Mouse (Mus musculus) liver, adult 2 months (tissue): ENCODE results near the gene Stn1. TPM values are rescaled to one million over a fixed set of nuclear protein-coding genes. Genes with fewer than 3 reads are reported as not detected.

ENCODE experiments used
- DNase-seq: peaks from one replicate; pipeline ENCODE4 v3.0.0-alpha.2; 2011; ENCODE audit warnings: low read depth, low spot score; ENCODE audit errors: extremely low read depth
- H3K27ac ChIP-seq: fragments of 200-500 bp; replicated peaks from 2 replicates; pipeline ENCODE4 v1.5.1; 2012; ENCODE audit warnings: low read depth, mild to moderate bottlenecking, control low read depth, inconsistent platforms, low read length; ENCODE audit not compliant: insufficient read depth
- H3K27me3 ChIP-seq: fragments of 200-500 bp; 2 replicates; pipeline ENCODE4 v1.6.1; 2012; ENCODE audit warnings: mild to moderate bottlenecking, moderate library complexity, low read length, inconsistent platforms; ENCODE audit not compliant: control insufficient read depth, insufficient read depth
- H3K36me3 ChIP-seq: fragments of 200-500 bp; 2 replicates; pipeline ENCODE4 v1.6.1; 2012; ENCODE audit warnings: low read length, inconsistent platforms; ENCODE audit not compliant: control insufficient read depth, insufficient read depth
- H3K4me1 ChIP-seq: fragments of 200-500 bp; 2 replicates; pipeline ENCODE4 v1.6.1; 2011; ENCODE audit warnings: low read length; ENCODE audit not compliant: control insufficient read depth, insufficient read depth
- H3K4me3 ChIP-seq: fragments of 200-500 bp; 2 replicates; pipeline ENCODE4 v1.5.1; 2011; ENCODE audit warnings: low read depth, mild to moderate bottlenecking, control low read depth, low read length, moderate library complexity; ENCODE audit not compliant: insufficient read depth
- H3K79me2 ChIP-seq: fragments of 200-500 bp; 2 replicates; pipeline ENCODE4 v1.6.1; 2012; ENCODE audit warnings: inconsistent platforms, mild to moderate bottlenecking, low read length, moderate library complexity; ENCODE audit not compliant: control insufficient read depth, insufficient read depth
- H3K9ac ChIP-seq: fragments of 200-500 bp; 2 replicates; pipeline ENCODE4 v1.6.1; 2012; ENCODE audit warnings: low read depth, mild to moderate bottlenecking, control low read depth, inconsistent platforms, low read length
- CTCF ChIP-seq: fragments of 200-500 bp; IDR thresholded peaks from 2 replicates; pipeline ENCODE4 v1.5.1; 2011; ENCODE audit warnings: low read depth, low read length, control low read depth
- POLR2A ChIP-seq: fragments of 200-500 bp; IDR thresholded peaks from 2 replicates; pipeline ENCODE4 v1.6.1; 2011; ENCODE audit warnings: low read length, control low read depth; ENCODE audit not compliant: insufficient read depth; ENCODE audit errors: extremely low read depth
- WGBS: fragments of 180-500 bp; shearing (Covaris S2); methylation state at CpG from one replicate; pipeline ENCODE4 v1.1.7; 2018; 5-methylcytosine and 5-hydroxymethylcytosine counted together
- polyA plus RNA-seq: library from polyadenylated mRNA; depleted of rRNA; stranded (reverse); fragments of >200 nt; gene quantifications from 2 replicates; pipeline ENCODE4 v1.2.3, GENCODE M21; 2012
- total RNA-seq: library from RNA; depleted of rRNA; stranded (reverse); fragments of >200 nt; gene quantifications from 2 replicates; pipeline ENCODE4 v1.2.3, GENCODE M21; 2014

Stn1 gene
- total and polyA plus RNA-seq, 2 experiments = 4.7 to 5.0 TPM

DNA sequence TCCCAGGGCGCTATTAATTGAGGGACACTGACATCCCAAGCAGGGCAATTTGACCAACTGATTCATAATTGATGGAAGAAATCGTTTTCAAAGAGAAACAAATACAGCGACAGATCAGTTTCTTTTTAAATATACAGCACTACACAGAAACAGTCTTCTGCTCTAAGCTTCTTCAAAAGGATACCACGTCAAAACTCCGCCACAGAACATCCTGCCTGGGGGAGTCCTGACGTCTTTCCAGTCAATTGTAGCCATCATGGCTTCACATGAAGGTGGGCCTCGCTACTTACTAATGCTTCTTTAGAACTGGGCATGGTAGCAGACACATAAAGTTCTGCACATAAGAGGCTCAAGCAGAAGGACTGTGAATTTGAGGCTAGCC is 26.0 kb downstream of the Stn1 start:
- Histone ChIP-seq H3K36me3 (peaks cover 2% of the 10 kb centered on the region; the same call in 1 of the 2 replicates), H3K27ac (peak overlapping the region; percentile 78), H3K4me1 (0 out of 2 replicates have a peak, but pooled peaks cover 2% of the 10 kb centered on the region), H3K79me2 (no peaks in the 10 kb centered on the region), H3K4me3 (no peak overlapping the region), H3K27me3 (no peaks in the 10 kb centered on the region), H3K9ac (no peak overlapping the region)
- 75% methylated on average over 7 of the region's 7 CpGs for WGBS
- DNase-seq = no peak
- no peak for TF ChIP-seq POLR2A
- no peak for TF ChIP-seq CTCF

DNA sequence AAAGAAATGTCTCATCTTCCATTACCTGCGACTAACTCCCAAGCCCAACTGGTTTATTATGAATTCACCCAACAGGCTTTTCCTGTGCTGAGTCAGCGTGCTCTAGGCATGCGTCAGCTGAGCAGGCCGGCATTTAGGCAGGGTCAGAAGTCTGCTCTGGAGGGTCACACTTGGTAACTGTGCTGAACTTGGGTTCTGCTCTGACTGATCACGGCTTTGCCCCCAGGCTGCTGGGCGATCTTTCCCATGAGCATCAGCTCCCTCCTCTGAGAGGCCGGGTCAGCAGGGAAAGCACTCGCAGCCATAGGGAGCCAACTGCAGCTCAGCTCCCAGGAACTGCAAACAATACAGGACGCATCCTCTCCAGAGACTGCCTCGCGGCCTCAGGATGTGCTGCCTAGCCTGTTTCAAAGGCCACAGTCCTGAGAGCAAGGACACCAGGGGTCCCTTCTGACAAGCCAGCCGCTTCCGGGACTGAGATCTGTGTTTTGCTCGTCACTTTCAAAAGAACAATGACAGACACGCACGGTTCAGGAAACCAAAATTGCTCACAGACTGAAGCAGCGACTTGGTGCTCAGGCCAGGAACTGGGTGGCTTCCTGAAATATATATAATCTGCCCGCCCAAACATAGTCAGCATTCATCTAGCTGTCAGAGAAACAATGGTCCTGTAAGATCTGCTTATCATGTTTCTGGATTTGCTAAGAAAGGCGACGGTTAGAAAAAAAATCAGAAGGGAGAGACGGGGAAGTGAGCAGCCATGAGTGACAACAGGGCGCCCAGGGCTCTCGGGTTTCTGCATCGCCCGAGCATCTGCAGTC is 26.6 kb downstream of the Stn1 start:
- Histone ChIP-seq H3K4me3 (no peak overlapping the region), H3K27ac (peak overlapping the region; percentile 78), H3K36me3 (peaks cover under 1% of the 10 kb centered on the region; the same call in 1 of the 2 replicates), H3K27me3 (no peaks in the 10 kb centered on the region), H3K79me2 (no peaks in the 10 kb centered on the region), H3K9ac (peak overlapping the region; percentile 17; the same call in 1 of the 2 replicates), H3K4me1 (0 out of 2 replicates have a peak, but pooled peaks cover 2% of the 10 kb centered on the region)
- 76% methylated on average over 25 of the region's 25 CpGs for WGBS
- peak; percentile 38 for DNase-seq
- TF ChIP-seq POLR2A = 0 out of 2 replicates have a peak, but pooled peaks have one; percentile 6
- no peak for TF ChIP-seq CTCF

DNA sequence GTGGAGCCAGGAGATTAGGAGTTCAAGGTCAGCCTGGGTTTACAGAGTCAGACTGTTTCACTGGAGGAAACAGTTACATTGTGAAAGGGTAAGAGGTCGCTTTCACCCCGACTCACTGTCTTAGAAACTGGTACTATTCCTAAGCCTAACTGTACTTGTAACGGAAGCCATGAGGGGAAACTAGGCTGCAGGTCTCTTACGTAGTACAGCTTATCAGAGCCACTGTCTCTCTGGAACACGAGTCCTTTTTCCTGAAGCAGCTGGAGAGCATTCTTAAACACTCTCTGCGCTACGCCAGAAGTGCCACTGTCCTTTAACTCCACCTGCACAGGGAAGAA is 27.2 kb downstream of the Stn1 start:
- no peaks in the 10 kb centered on the region for H3K27me3 ChIP-seq
- H3K4me3 ChIP-seq = no peak overlapping the region
- DNase-seq = no peak
- H3K27ac ChIP-seq = peak overlapping the region; percentile 77
- no peak overlapping the region; the same call in 1 of the 2 replicates for H3K9ac ChIP-seq
- TF ChIP-seq CTCF (no peak), POLR2A (no peak)
- no peaks in the 10 kb centered on the region for H3K36me3 ChIP-seq
- 0 out of 2 replicates have a peak, but pooled peaks cover 2% of the 10 kb centered on the region for H3K4me1 ChIP-seq
- no peaks in the 10 kb centered on the region for H3K79me2 ChIP-seq
- 77% methylated on average over 7 of the region's 7 CpGs for WGBS

DNA sequence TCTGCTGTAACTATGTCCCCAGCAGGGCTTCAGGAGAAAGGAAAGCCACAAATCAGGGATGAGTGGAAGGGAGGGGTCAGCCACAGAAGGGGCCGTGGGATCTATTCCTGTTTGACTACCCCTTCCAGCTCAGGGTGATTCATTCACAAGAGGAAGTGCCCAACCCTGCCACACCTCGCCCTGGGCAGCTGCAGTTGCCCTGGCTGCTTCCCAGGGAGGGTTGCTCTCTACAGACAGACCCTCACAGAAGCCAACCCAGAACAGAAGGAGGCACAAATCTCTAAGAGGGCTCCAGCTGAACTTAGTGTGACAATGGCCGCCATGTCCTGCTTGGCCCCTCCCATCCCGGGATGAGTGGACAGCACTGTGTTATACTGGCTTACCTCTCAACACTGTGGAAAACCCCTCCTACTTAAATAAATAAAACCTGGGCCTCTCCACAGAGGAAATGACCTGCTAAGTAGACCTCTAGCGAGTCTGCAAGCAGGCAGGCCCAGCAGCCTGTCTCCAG is 28.5 kb downstream of the Stn1 start:
- H3K79me2 ChIP-seq = no peaks in the 10 kb centered on the region
- no peak for TF ChIP-seq POLR2A
- TF ChIP-seq CTCF = no peak
- H3K36me3 ChIP-seq = no peaks in the 10 kb centered on the region
- no peak for DNase-seq
- H3K9ac ChIP-seq = no peak overlapping the region
- no peak overlapping the region for H3K4me3 ChIP-seq
- 53% methylated on average over 5 of the region's 5 CpGs for WGBS
- 0 out of 2 replicates have a peak, but pooled peaks cover 2% of the 10 kb centered on the region for H3K4me1 ChIP-seq
- H3K27ac ChIP-seq = no peak overlapping the region
- no peaks in the 10 kb centered on the region for H3K27me3 ChIP-seq

DNA sequence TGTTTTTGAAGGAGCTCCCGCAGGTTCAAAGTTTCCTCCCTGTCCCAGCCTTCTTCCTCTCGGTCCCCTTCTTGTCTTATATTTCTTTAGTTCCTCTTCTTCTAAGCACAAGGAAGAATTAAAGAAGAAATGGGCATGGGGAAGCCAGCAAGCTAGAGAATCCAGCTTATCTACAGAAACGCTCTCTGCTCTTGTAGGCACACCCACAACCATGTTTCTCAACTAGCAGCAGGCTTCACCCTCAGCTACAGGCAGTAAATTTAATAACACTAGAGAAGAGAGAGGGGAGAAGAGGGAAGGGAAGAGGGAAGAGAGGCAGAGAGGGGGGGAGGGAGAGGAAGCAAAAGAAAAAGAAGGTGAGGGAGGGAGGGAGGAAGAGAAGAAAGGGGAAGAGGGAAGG is 29.1 kb downstream of the Stn1 start:
- Histone ChIP-seq H3K27ac (no peak overlapping the region), H3K9ac (no peak overlapping the region), H3K79me2 (no peaks in the 10 kb centered on the region), H3K36me3 (no peaks in the 10 kb centered on the region), H3K27me3 (no peaks in the 10 kb centered on the region), H3K4me1 (0 out of 2 replicates have a peak, but pooled peaks cover 2% of the 10 kb centered on the region), H3K4me3 (no peak overlapping the region)
- TF ChIP-seq CTCF (no peak), POLR2A (no peak)
- no peak for DNase-seq
- 75% methylated on average over 3 of the region's 3 CpGs for WGBS
